Mouse (Mus musculus) C2C12 (cell line): ENCODE results near the gene Efna3.

Source experiments
- CTCF ChIP-seq: IDR thresholded peaks from one replicate; pipeline ENCODE4 v1.5.1; 2011; ENCODE audit not compliant: control insufficient read depth, insufficient read depth, insufficient read length
- MYOD1 ChIP-seq: IDR thresholded peaks from one replicate; pipeline ENCODE4 v1.6.1; 2011; ENCODE audit warnings: low read depth; ENCODE audit not compliant: control insufficient read depth, insufficient read length
- MYOG ChIP-seq: IDR thresholded peaks from one replicate; pipeline ENCODE4 v1.6.1; 2011; ENCODE audit not compliant: control insufficient read depth, insufficient read length; ENCODE audit errors: extremely low read depth
- USF1 ChIP-seq: IDR thresholded peaks from one replicate; pipeline ENCODE4 v1.6.1; 2011; ENCODE audit warnings: low read depth, mild to moderate bottlenecking, control low read depth, moderate library complexity

- TF ChIP-seq MYOG: no peak
- no peak for TF ChIP-seq MYOD1
- TF ChIP-seq CTCF: no peak
- TF ChIP-seq USF1: no peak
These were observed 23.3 kb downstream of the Efna3 start for GRCm38 (mm10) chr3:89299499-89299898.
